Mouse (Mus musculus): ENCODE measurements around the gene Ndufaf7.
A peak's percentile ranks its signal among the peaks of the same experiment; 100 is the strongest.

Ndufaf7 gene

GRCm38 (mm10) chr17:78936466-78937228, at the start of gene Ndufaf7, which contains the start of gene Cebpz:
Gene Ndufaf7 (plus strand): TSS chr17:78937136.
Gene Cebpz (minus strand): TSS chr17:78937066.
- peak; percentile 99 for DNase-seq (ENCODE audit: low spot score)

GRCm38 (mm10) chr17:78888554-78888953, 48.4 kb upstream of the Ndufaf7 start:
- no peak for DNase-seq (ENCODE audit: low spot score)

GRCm38 (mm10) chr17:78889184-78889583, 47.8 kb upstream of the Ndufaf7 start:
- no peak for DNase-seq (ENCODE audit: low spot score)

- DNase-seq (ENCODE audit: low spot score): no peak
These were observed 45.9 kb upstream of the Ndufaf7 start for GRCm38 (mm10) chr17:78891020-78891419.

- DNase-seq (ENCODE audit: low spot score): no peak
These were observed 41.9 kb upstream of the Ndufaf7 start for GRCm38 (mm10) chr17:78894991-78895390.

- DNase-seq (ENCODE audit: low spot score): peak; percentile 88
These were observed 41.5 kb upstream of the Ndufaf7 start for GRCm38 (mm10) chr17:78895394-78895793.

GRCm38 (mm10) chr17:78903158-78903557, 33.8 kb upstream of the Ndufaf7 start:
- no peak for DNase-seq (ENCODE audit: low spot score)

GRCm38 (mm10) chr17:78906892-78907291, 30.0 kb upstream of the Ndufaf7 start, which contains the start of gene Sult6b1:
Gene Sult6b1 (minus strand): TSS chr17:78906992.
- DNase-seq (ENCODE audit: low spot score): no peak

GRCm38 (mm10) chr17:78909374-78909773, 27.6 kb upstream of the Ndufaf7 start:
- DNase-seq (ENCODE audit: low spot score): no peak

GRCm38 (mm10) chr17:78912861-78913281, 24.1 kb upstream of the Ndufaf7 start:
- no peak for DNase-seq (ENCODE audit: low spot score)

- no peak for DNase-seq (ENCODE audit: low spot score)
These were observed 23.0 kb upstream of the Ndufaf7 start for GRCm38 (mm10) chr17:78913921-78914320.

- peak; percentile 26 for DNase-seq (ENCODE audit: low spot score)
These were observed 21.2 kb upstream of the Ndufaf7 start for GRCm38 (mm10) chr17:78915772-78916171.

- DNase-seq (ENCODE audit: low spot score): peak; percentile 92
These were observed 20.5 kb upstream of the Ndufaf7 start, which contains the start of gene Cebpzos for GRCm38 (mm10) chr17:78916369-78916813. Gene Cebpzos (plus strand): TSS chr17:78916500.

GRCm38 (mm10) chr17:78916899-78917298, 20.0 kb upstream of the Ndufaf7 start:
- DNase-seq (ENCODE audit: low spot score): no peak

GRCm38 (mm10) chr17:78917696-78918095, 19.2 kb upstream of the Ndufaf7 start:
- no peak for DNase-seq (ENCODE audit: low spot score)

GRCm38 (mm10) chr17:78935857-78936256, 1.1 kb upstream of the Ndufaf7 start:
- DNase-seq (ENCODE audit: low spot score): no peak

GRCm38 (mm10) chr17:78937229-78937853, 405 bp downstream of the Ndufaf7 start:
- no peak for DNase-seq (ENCODE audit: low spot score)

GRCm38 (mm10) chr17:78938927-78939326, 2.0 kb downstream of the Ndufaf7 start:
- DNase-seq (ENCODE audit: low spot score): no peak

GRCm38 (mm10) chr17:78942579-78942978, 5.6 kb downstream of the Ndufaf7 start:
- no peak for DNase-seq (ENCODE audit: low spot score)

- DNase-seq (ENCODE audit: low spot score): no peak
These were observed 14.3 kb downstream of the Ndufaf7 start for GRCm38 (mm10) chr17:78951225-78951624.

GRCm38 (mm10) chr17:78952070-78952469, 15.1 kb downstream of the Ndufaf7 start:
- no peak for DNase-seq (ENCODE audit: low spot score)

GRCm38 (mm10) chr17:78953240-78953639, 16.3 kb downstream of the Ndufaf7 start:
- no peak for DNase-seq (ENCODE audit: low spot score)

- no peak for DNase-seq (ENCODE audit: low spot score)
These were observed 22.5 kb downstream of the Ndufaf7 start for GRCm38 (mm10) chr17:78959473-78959872.

All from MN1 (cell line).